Mouse (Mus musculus) MEL (cell line): Measurements from ENCODE around the gene Spsb2. TPM values are rescaled to one million over a fixed set of nuclear protein-coding genes. Genes with fewer than 3 reads are reported as not detected.

ENCODE experiments used
- DNase-seq: peaks from one replicate; pipeline ENCODE4 v3.0.0; 2011; ENCODE audit warnings: low read depth, low spot score
- H3K27ac ChIP-seq: 2 replicates; pipeline ENCODE4 v1.5.1; 2012; ENCODE audit warnings: low read depth, mild to moderate bottlenecking, control low read depth, low read length, moderate library complexity; ENCODE audit not compliant: control insufficient read depth
- H3K27me3 ChIP-seq, 2 experiments: fragments of 150-350 bp in 1 of 2; sonication (generic) in 1 of 2; 2 replicates each; pipeline ENCODE4 v1.6.1; 2012; ENCODE audit warnings: low read length in 2 of 2, mild to moderate bottlenecking in 2 of 2, improper control_type of control experiment in 1 of 2, moderate library complexity in 1 of 2; ENCODE audit not compliant: insufficient read depth in 2 of 2, control insufficient read depth in 1 of 2
- H3K36me3 ChIP-seq, 2 experiments: 2 replicates each; pipeline ENCODE4 v1.6.1; 2012 to 2014; ENCODE audit warnings: low read length in 2 of 2, improper control_type of control experiment in 1 of 2, inconsistent platforms in 1 of 2, mild to moderate bottlenecking in 1 of 2; ENCODE audit not compliant: insufficient read depth in 2 of 2, control insufficient read depth in 1 of 2
- H3K4me1 ChIP-seq, 2 experiments: fragments of 150-350 bp in 1 of 2; sonication (generic) in 1 of 2; 2 replicates each; pipeline ENCODE4 v1.6.1; 2012; ENCODE audit warnings: low read length in 2 of 2, improper control_type of control experiment in 1 of 2, mild to moderate bottlenecking in 1 of 2; ENCODE audit not compliant: insufficient read depth in 2 of 2, control insufficient read depth in 1 of 2
- H3K4me3 ChIP-seq, 2 experiments: fragments of 150-350 bp in 1 of 2; sonication (generic) in 1 of 2; 2 replicates each; pipeline ENCODE4 v1.5.1; 2012; ENCODE audit warnings: low read depth in 2 of 2, low read length in 2 of 2, mild to moderate bottlenecking in 2 of 2, moderate library complexity in 2 of 2, control low read depth in 1 of 2, improper control_type of control experiment in 1 of 2; ENCODE audit not compliant: control insufficient read depth in 1 of 2, insufficient read depth in 1 of 2
- H3K79me2 ChIP-seq: 2 replicates; pipeline ENCODE4 v1.6.1; 2012; ENCODE audit warnings: mild to moderate bottlenecking, low read length, moderate library complexity; ENCODE audit not compliant: control insufficient read depth, poor library complexity, insufficient read depth
- H3K9ac ChIP-seq: 2 replicates; pipeline ENCODE4 v1.6.1; 2012; ENCODE audit warnings: low read depth, mild to moderate bottlenecking, control low read depth, low read length, moderate library complexity; ENCODE audit not compliant: control insufficient read depth, poor library complexity, severe bottlenecking
- H3K9me3 ChIP-seq: fragments of 150-350 bp; sonication (generic); replicated peaks from 2 replicates; pipeline ENCODE4 v1.6.1; 2012; ENCODE audit warnings: mild to moderate bottlenecking, low read length, improper control_type of control experiment, moderate library complexity; ENCODE audit not compliant: insufficient read depth
- BHLHE40 ChIP-seq: IDR thresholded peaks from 2 replicates; pipeline ENCODE4 v1.6.1; 2012; ENCODE audit warnings: low read depth, mild to moderate bottlenecking, inconsistent platforms, low read length, improper control_type of control experiment, borderline replicate concordance
- CHD1 ChIP-seq: IDR thresholded peaks from 2 replicates; pipeline ENCODE4 v1.6.1; 2012; ENCODE audit warnings: low read depth, mild to moderate bottlenecking, inconsistent platforms, low read length, improper control_type of control experiment
- CHD2 ChIP-seq: IDR thresholded peaks from 2 replicates; pipeline ENCODE4 v1.6.1; 2011; ENCODE audit warnings: low read length, improper control_type of control experiment
- CTCF ChIP-seq, 3 experiments: IDR thresholded peaks in 2 of 3; conservative IDR thresholded peaks in 1 of 3; 2 replicates each; pipeline ENCODE4 v1.5.1; 2011 to 2012; ENCODE audit warnings: low read length in 3 of 3, low read depth in 2 of 3, mild to moderate bottlenecking in 2 of 3, improper control_type of control experiment in 1 of 3, inconsistent platforms in 1 of 3, mixed read lengths in 1 of 3, moderate library complexity in 1 of 3; ENCODE audit not compliant: control insufficient read depth in 1 of 3, insufficient read depth in 1 of 3, poor library complexity in 1 of 3, severe bottlenecking in 1 of 3
- E2F4 ChIP-seq: IDR thresholded peaks from 2 replicates; pipeline ENCODE4 v1.6.1; 2011; ENCODE audit warnings: low read depth, low read length, improper control_type of control experiment, borderline replicate concordance
- ETS1 ChIP-seq: IDR thresholded peaks from 2 replicates; pipeline ENCODE4 v1.6.1; 2012; ENCODE audit warnings: low read depth, mild to moderate bottlenecking, inconsistent platforms, low read length, improper control_type of control experiment, moderate library complexity
- GABPA ChIP-seq: IDR thresholded peaks from 2 replicates; pipeline ENCODE4 v1.6.1; 2012; ENCODE audit warnings: low read depth, mild to moderate bottlenecking, inconsistent platforms, low read length, improper control_type of control experiment, moderate library complexity
- GATA1 ChIP-seq: IDR thresholded peaks from 2 replicates; pipeline ENCODE4 v1.6.1; 2011; ENCODE audit warnings: low read depth, low read length, improper control_type of control experiment
- HCFC1 ChIP-seq: IDR thresholded peaks from 2 replicates; pipeline ENCODE4 v1.6.1; 2012; ENCODE audit warnings: low read depth, mild to moderate bottlenecking, inconsistent platforms, low read length, improper control_type of control experiment, moderate library complexity
- JUND ChIP-seq: IDR thresholded peaks from 2 replicates; pipeline ENCODE4 v1.6.1; 2011; ENCODE audit warnings: low read depth, mild to moderate bottlenecking, improper control_type of control experiment, low read length
- KAT2A ChIP-seq: conservative IDR thresholded peaks from 2 replicates; pipeline ENCODE4 v1.6.1; 2012; ENCODE audit warnings: low read depth, low read length, improper control_type of control experiment, inconsistent platforms
- MAFK ChIP-seq: IDR thresholded peaks from 2 replicates; pipeline ENCODE4 v1.6.1; 2011; ENCODE audit warnings: low read depth, mild to moderate bottlenecking, low read length, improper control_type of control experiment, borderline replicate concordance
- MAX ChIP-seq: IDR thresholded peaks from 2 replicates; pipeline ENCODE4 v1.6.1; 2011; ENCODE audit warnings: low read length, improper control_type of control experiment
- MAZ ChIP-seq: IDR thresholded peaks from 2 replicates; pipeline ENCODE4 v1.6.1; 2012; ENCODE audit warnings: low read depth, mild to moderate bottlenecking, inconsistent platforms, low read length, improper control_type of control experiment
- MEF2A ChIP-seq: IDR thresholded peaks from 2 replicates; pipeline ENCODE4 v1.6.1; 2014; ENCODE audit warnings: low read depth, mild to moderate bottlenecking, inconsistent platforms, low read length, improper control_type of control experiment; ENCODE audit not compliant: poor library complexity, insufficient replicate concordance, severe bottlenecking; ENCODE audit errors: extremely low read depth
- MXI1 ChIP-seq: IDR thresholded peaks from 2 replicates; pipeline ENCODE4 v1.6.1; 2011; ENCODE audit warnings: mild to moderate bottlenecking, low read depth, low read length, improper control_type of control experiment
- MYB ChIP-seq: IDR thresholded peaks from 2 replicates; pipeline ENCODE4 v1.6.1; 2011; ENCODE audit warnings: mild to moderate bottlenecking, low read depth, low read length, improper control_type of control experiment
- NRF1 ChIP-seq: IDR thresholded peaks from 2 replicates; pipeline ENCODE4 v1.6.1; 2014; ENCODE audit warnings: low read depth, mild to moderate bottlenecking, inconsistent platforms, low read length, improper control_type of control experiment, moderate library complexity; ENCODE audit not compliant: poor library complexity, insufficient read depth, severe bottlenecking
- POLR2AphosphoS2 ChIP-seq: IDR thresholded peaks from 2 replicates; pipeline ENCODE4 v1.6.1; 2011; ENCODE audit warnings: low read length, improper control_type of control experiment
- RCOR1 ChIP-seq: IDR thresholded peaks from 2 replicates; pipeline ENCODE4 v1.6.1; 2012; ENCODE audit warnings: low read depth, mild to moderate bottlenecking, inconsistent platforms, low read length, improper control_type of control experiment
- SIN3A ChIP-seq: IDR thresholded peaks from 2 replicates; pipeline ENCODE4 v1.6.1; 2012; ENCODE audit warnings: low read length, improper control_type of control experiment, inconsistent platforms
- SMC3 ChIP-seq: IDR thresholded peaks from 2 replicates; pipeline ENCODE4 v1.6.1; 2011; ENCODE audit warnings: low read depth, low read length, improper control_type of control experiment
- TAL1 ChIP-seq: IDR thresholded peaks from 2 replicates; pipeline ENCODE4 v1.6.1; 2012; ENCODE audit warnings: mild to moderate bottlenecking, inconsistent platforms, low read length, moderate library complexity, mixed read lengths
- TBP ChIP-seq: IDR thresholded peaks from 2 replicates; pipeline ENCODE4 v1.8.0; 2011; ENCODE audit warnings: low read depth, low read length, improper control_type of control experiment
- UBTF ChIP-seq: IDR thresholded peaks from 2 replicates; pipeline ENCODE4 v1.6.1; 2012; ENCODE audit warnings: low read depth, mild to moderate bottlenecking, inconsistent platforms, low read length, improper control_type of control experiment, moderate library complexity, borderline replicate concordance; ENCODE audit not compliant: insufficient read depth
- USF2 ChIP-seq, 2 experiments: IDR thresholded peaks; 2 replicates each; pipeline ENCODE4 v1.6.1; 2011 to 2012; ENCODE audit warnings: improper control_type of control experiment in 2 of 2, low read length in 2 of 2, borderline replicate concordance in 1 of 2, inconsistent platforms in 1 of 2, low read depth in 1 of 2, mild to moderate bottlenecking in 1 of 2; ENCODE audit not compliant: insufficient read depth in 1 of 2
- ZC3H11A ChIP-seq: IDR thresholded peaks from 2 replicates; pipeline ENCODE4 v1.6.1; 2012; ENCODE audit warnings: low read depth, mild to moderate bottlenecking, inconsistent platforms, low read length, improper control_type of control experiment
- ZMIZ1 ChIP-seq: IDR thresholded peaks from 2 replicates; pipeline ENCODE4 v1.6.1; 2012; ENCODE audit warnings: low read depth, mild to moderate bottlenecking, inconsistent platforms, low read length, improper control_type of control experiment, moderate library complexity
- polyA plus RNA-seq, 2 experiments: library from polyadenylated mRNA; stranded (reverse) in 1 of 2; unstranded in 1 of 2; fragments of >175 nt in 1 of 2; fragments of >200 nt in 1 of 2; gene quantifications; 2 replicates each; pipeline versions ENCODE4 v1.2.1 to v1.2.4; 2012; ENCODE audit warnings: low replicate concordance in 2 of 2, low read depth in 1 of 2; ENCODE audit not compliant: insufficient read length in 2 of 2, insufficient read depth in 1 of 2, missing spikeins in 1 of 2
- total RNA-seq: library from RNA; depleted of rRNA; stranded (reverse); fragments of 300-350 nt; gene quantifications from 2 replicates; pipeline ENCODE4 v1.2.3, GENCODE M21; 2012

The Spsb2 gene
- total and polyA plus RNA-seq, 3 experiments: 7.3 to 7.7 TPM; not detected in 1

DNA sequence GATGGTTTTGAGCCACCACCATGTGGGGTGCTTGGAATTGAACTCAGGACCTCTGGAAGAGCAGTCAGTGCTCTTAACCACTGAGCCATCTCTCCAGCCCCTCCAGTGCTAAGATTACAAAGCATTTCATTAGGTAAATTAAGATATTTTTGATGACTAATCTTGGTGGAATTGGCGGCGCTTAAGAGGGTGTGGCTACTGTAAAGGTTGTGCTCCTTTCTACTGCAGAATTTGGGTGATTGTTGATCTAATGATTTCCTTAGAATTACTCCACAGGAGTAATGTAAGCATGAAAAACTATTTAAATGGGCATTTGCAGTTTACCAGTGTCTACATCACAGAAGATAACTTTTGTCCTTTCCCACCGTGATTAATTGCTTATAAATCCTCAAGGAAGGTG, 4.1 kb upstream of the Spsb2 start:
- Histone ChIP-seq H3K79me2 (peaks cover 2% of the 10 kb centered on the region; the same call in 1 of the 2 replicates), H3K4me1 (peaks cover 0 to 22% of the 10 kb centered on the region in 2 experiments; a peak in 2 of 4 replicates), H3K27ac (peak overlapping the region; percentile 92; the same call in 1 of the 2 replicates), H3K36me3 (peaks cover 0 to 9% of the 10 kb centered on the region in 2 experiments; a peak in 2 of 4 replicates), H3K27me3 (no peaks in the 10 kb centered on the region), H3K4me3 (peak overlapping the region in 1 of 2 experiments; percentile 61; a peak in 1 of 4 replicates), H3K9me3 (no peaks in the 10 kb centered on the region), H3K9ac (peak overlapping the region; percentile 8; the same call in 1 of the 2 replicates)
- TF ChIP-seq HCFC1: no peak
- peak; percentile 95 for TF ChIP-seq TBP
- DNase-seq: peak; percentile 67

- H3K27ac ChIP-seq: peak overlapping the region; percentile 92
- peaks cover 0 to 28% of the 10 kb centered on the region in 2 experiments; a peak in 2 of 4 replicates for H3K4me1 ChIP-seq
- peaks cover 3% of the 10 kb centered on the region; the same call in 1 of the 2 replicates for H3K79me2 ChIP-seq
- no peaks in the 10 kb centered on the region for H3K9me3 ChIP-seq
- H3K36me3 ChIP-seq: peaks cover 0 to 14% of the 10 kb centered on the region in 2 experiments; a peak in 2 of 4 replicates
- H3K4me3 ChIP-seq: peak overlapping the region; percentile 61
- H3K9ac ChIP-seq: peak overlapping the region; percentile 73
- H3K27me3 ChIP-seq: no peaks in the 10 kb centered on the region
- peak; percentile 96 for DNase-seq
- TF ChIP-seq MAFK (no peak), ZMIZ1 (no peak; the same call in 1 of the 2 replicates), ZC3H11A (no peak), USF2 (IDR thresholded peaks at IDR 0.05; ENCODE audit: borderline replicate concordance in 1 of 2, insufficient read depth in 1 of 2, low read depth in 1 of 2, low read length in 2 of 2) (no peak), TBP (peak; percentile 60), CHD1 (no peak), NRF1 (0 out of 2 replicates have a peak, but pooled peaks have one; percentile 6), ETS1 (peak; percentile 49), MXI1 (peak; percentile 86; the same call in 1 of the 2 replicates), MAX (peak; percentile 58; the same call in 1 of the 2 replicates), GABPA (no peak), RCOR1 (0 out of 2 replicates have a peak, but pooled peaks have one; percentile 5), BHLHE40 (no peak), SIN3A (peak; percentile 67), UBTF (no peak), CTCF (IDR thresholded peaks at IDR 0.05 in 2 of 3, conservative IDR thresholded peaks at IDR 0.05 in 1 of 3; ENCODE audit: control insufficient read depth in 1 of 3, insufficient read depth in 1 of 3, low read depth in 2 of 3, low read length in 3 of 3, poor library complexity in 1 of 3, severe bottlenecking in 1 of 3) (peak in 1 of 3 experiments; percentile 25; a peak in 2 of 6 replicates), KAT2A (no peak), MEF2A (no peak), POLR2AphosphoS2 (peak; percentile 74; the same call in 1 of the 2 replicates), SMC3 (no peak), CHD2 (no peak), MYB (no peak), GATA1 (no peak), JUND (no peak), E2F4 (no peak), TAL1 (no peak), MAZ (no peak; the same call in 1 of the 2 replicates)
These were observed 2.8 kb upstream of the Spsb2 start for GRCm38 (mm10) chr6:124805341-124806321.
